Mouse (Mus musculus): ENCODE measurements at regions not wholly inside any gene's neighbourhood (a gene's known extent, or its start where the extent isn't known, plus 50 kb on each side); places are given as distances from the start of the nearest gene placed in this dataset.

DNA sequence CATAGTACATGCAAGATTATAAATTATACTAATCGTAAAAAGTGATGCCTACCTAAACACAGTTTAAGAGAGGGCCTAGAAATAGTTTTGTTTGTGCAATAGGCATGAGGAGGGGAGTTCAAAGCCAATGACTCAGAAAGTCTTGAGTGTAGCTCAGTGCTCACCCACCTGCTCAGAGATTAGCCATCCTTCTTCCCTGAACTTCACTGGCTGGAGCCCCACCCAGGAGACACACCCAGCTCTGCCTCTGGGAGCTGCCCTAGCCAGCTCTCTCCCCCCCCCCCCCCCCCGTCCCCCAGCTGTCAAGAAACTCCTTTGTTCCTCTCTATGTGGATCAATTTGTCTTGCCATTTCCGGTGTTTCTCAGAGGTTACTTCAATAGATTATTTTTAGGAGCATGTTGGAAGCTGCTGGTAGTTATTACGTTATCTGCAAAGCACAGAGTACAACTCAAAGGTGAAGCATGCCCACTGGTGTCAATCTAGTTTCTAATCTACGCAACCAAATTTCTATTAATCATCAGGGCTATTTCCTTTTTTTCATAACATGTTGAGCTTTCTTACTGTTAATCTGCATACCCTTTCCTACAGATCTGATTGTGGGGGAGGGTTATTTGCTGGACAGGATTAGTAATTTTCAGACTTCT lies 68.3 kb upstream of the Nrip1 start:
- 32% methylated on average over 5 of the region's 5 CpGs for WGBS
- Histone ChIP-seq H3K36me3 (replicated peaks; ENCODE audit: control insufficient read depth, insufficient read depth, low read length) (no peaks in the 10 kb centered on the region), H3K27ac (ENCODE audit: low read depth) (no peak overlapping the region), H3K9me3 (replicated peaks; ENCODE audit: control insufficient read depth, low read length) (no peaks in the 10 kb centered on the region), H3K4me1 (ENCODE audit: control insufficient read depth, insufficient read depth) (no peaks in the 10 kb centered on the region), H3K27me3 (ENCODE audit: control insufficient read depth, insufficient read depth, low read length) (no peaks in the 10 kb centered on the region), H3K9ac (replicated peaks; ENCODE audit: low read depth, low read length) (no peak overlapping the region), H3K4me3 (ENCODE audit: low read depth, low read length) (no peak overlapping the region), H3K4me2 (ENCODE audit: low read depth, low read length) (no peak overlapping the region)
- TF ChIP-seq EP300 (IDR thresholded peaks at IDR 0.05; ENCODE audit: low read depth) (no peak), CTCF (IDR thresholded peaks at IDR 0.05; ENCODE audit: low read depth) (no peak)
- ATAC-seq (ENCODE audit: insufficient read depth, low read depth), result no peak
- DNase-seq (ENCODE audit: low spot score), result no peak

GRCm38 (mm10) chr16:76438093-76438883 lies 64.7 kb upstream of the Nrip1 start:
- Histone ChIP-seq H3K4me1 (ENCODE audit: control insufficient read depth, insufficient read depth) (no peaks in the 10 kb centered on the region), H3K27ac (ENCODE audit: low read depth) (no peak overlapping the region), H3K36me3 (replicated peaks; ENCODE audit: control insufficient read depth, insufficient read depth, low read length) (no peaks in the 10 kb centered on the region), H3K4me3 (ENCODE audit: low read depth, low read length) (no peak overlapping the region), H3K9me3 (replicated peaks; ENCODE audit: control insufficient read depth, low read length) (no peaks in the 10 kb centered on the region), H3K27me3 (ENCODE audit: control insufficient read depth, insufficient read depth, low read length) (no peaks in the 10 kb centered on the region), H3K4me2 (ENCODE audit: low read depth, low read length) (no peak overlapping the region), H3K9ac (replicated peaks; ENCODE audit: low read depth, low read length) (no peak overlapping the region)
- TF ChIP-seq CTCF (IDR thresholded peaks at IDR 0.05; ENCODE audit: low read depth) (no peak), EP300 (IDR thresholded peaks at IDR 0.05; ENCODE audit: low read depth) (no peak)
- 58% methylated on average over 3 of the region's 3 CpGs for WGBS
- DNase-seq (ENCODE audit: low spot score) (no peak), ATAC-seq (ENCODE audit: insufficient read depth, low read depth) (no peak)

DNA sequence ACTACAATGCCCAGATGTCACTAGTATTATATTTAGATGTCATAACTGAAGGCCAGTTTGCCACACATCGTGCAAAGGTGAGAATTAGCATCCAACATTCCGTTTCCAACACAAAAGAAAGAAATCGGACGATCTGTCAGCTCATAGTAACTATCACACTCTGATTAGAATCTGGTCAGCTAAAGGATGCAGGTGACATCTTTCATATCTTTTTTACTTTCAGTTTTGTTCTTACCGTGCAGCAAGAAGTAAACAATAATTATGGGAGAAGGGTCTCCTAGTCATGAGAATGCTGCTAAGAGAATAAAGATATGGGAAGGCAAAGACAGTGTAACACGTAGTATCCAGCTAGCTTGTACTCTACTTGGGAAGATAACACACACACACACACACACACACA lies 62.7 kb upstream of the Nrip1 start:
- Histone ChIP-seq H3K4me1 (ENCODE audit: control insufficient read depth, insufficient read depth) (0 out of 2 replicates have a peak, but pooled peaks cover 5% of the 10 kb centered on the region), H3K27me3 (ENCODE audit: control insufficient read depth, insufficient read depth, low read length) (no peaks in the 10 kb centered on the region), H3K4me3 (ENCODE audit: low read depth, low read length) (no peak overlapping the region), H3K4me2 (ENCODE audit: low read depth, low read length) (no peak overlapping the region), H3K9ac (replicated peaks; ENCODE audit: low read depth, low read length) (no peak overlapping the region), H3K27ac (ENCODE audit: low read depth) (no peak overlapping the region), H3K36me3 (replicated peaks; ENCODE audit: control insufficient read depth, insufficient read depth, low read length) (no peaks in the 10 kb centered on the region), H3K9me3 (replicated peaks; ENCODE audit: control insufficient read depth, low read length) (no peaks in the 10 kb centered on the region)
- no peak for DNase-seq (ENCODE audit: low spot score)
- 83% methylated on average over 6 of the region's 6 CpGs for WGBS
- TF ChIP-seq EP300 (IDR thresholded peaks at IDR 0.05; ENCODE audit: low read depth) (no peak), CTCF (IDR thresholded peaks at IDR 0.05; ENCODE audit: low read depth) (no peak)
- no peak for ATAC-seq (ENCODE audit: insufficient read depth, low read depth)

DNA sequence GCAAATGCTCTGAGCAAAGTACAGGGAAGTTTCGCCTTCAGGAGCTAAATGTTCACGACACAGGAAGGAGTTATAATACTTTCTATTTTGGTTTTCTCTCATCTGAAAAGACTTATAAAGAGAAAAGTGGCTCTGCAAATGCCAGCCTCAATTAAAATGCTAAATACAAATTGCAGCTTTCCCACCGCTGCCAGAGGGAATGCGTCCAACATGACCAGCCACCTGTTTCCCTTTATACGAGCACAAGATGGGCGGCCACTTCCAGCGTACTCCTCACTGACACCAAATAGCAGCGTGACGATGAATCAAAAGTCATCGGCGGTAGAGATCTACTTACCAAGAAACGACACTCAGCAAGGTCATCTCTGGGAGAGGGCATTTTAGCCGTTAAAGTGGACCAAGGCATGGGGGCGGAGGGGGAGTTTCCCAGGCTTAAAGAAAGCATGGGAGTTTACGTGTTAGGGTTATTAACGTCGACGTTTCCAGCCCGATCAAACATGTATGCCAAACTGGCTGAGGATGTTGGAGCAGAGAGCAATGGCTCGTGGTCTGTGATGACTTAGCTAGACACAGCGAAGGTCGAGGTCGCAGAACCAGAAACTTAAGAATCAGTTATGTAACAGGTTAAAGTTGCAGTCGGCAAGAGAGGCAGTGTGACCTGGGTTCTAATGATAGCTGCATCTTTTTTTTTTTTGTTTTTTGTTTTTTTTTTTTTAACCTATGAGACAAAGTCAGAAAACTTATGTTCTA lies 59.6 kb upstream of the Nrip1 start:
- ATAC-seq (ENCODE audit: insufficient read depth, low read depth), result no peak
- Histone ChIP-seq H3K9ac (replicated peaks; ENCODE audit: low read depth, low read length) (no peak overlapping the region), H3K27ac (ENCODE audit: low read depth) (no peak overlapping the region), H3K4me1 (ENCODE audit: control insufficient read depth, insufficient read depth) (0 out of 2 replicates have a peak, but pooled peaks cover 5% of the 10 kb centered on the region), H3K27me3 (ENCODE audit: control insufficient read depth, insufficient read depth, low read length) (no peaks in the 10 kb centered on the region), H3K9me3 (replicated peaks; ENCODE audit: control insufficient read depth, low read length) (no peaks in the 10 kb centered on the region), H3K4me3 (ENCODE audit: low read depth, low read length) (no peak overlapping the region), H3K36me3 (replicated peaks; ENCODE audit: control insufficient read depth, insufficient read depth, low read length) (no peaks in the 10 kb centered on the region), H3K4me2 (ENCODE audit: low read depth, low read length) (no peak overlapping the region)
- WGBS, result 86% methylated on average over 24 of the region's 24 CpGs
- no peak for DNase-seq (ENCODE audit: low spot score)
- TF ChIP-seq EP300 (IDR thresholded peaks at IDR 0.05; ENCODE audit: low read depth), result no peak
- TF ChIP-seq CTCF (IDR thresholded peaks at IDR 0.05; ENCODE audit: low read depth), result no peak

DNA sequence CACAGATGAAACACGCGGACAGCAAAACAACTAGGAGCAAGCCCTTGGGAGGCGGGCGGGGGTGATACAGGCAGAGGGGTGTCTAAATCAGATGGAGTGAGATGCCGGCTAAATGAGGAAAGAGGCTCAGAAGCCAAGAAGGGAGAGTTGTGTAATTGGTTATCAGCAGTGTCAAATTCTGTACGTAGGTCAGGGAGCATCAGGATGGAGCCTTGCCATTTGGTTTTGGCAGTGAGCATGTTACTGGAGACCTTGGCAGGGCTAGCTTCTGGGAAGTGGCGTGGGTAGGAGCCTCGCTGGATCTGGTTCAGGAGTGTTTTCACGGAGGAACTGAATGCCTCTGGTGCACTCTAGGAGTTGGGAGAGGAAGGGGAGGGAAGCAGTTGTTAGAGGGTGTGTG lies 58.7 kb upstream of the Nrip1 start:
- no peak for ATAC-seq (ENCODE audit: insufficient read depth, low read depth)
- no peak overlapping the region for H3K27ac ChIP-seq (ENCODE audit: low read depth)
- 54% methylated on average over 9 of the region's 9 CpGs for WGBS
- TF ChIP-seq EP300 (IDR thresholded peaks at IDR 0.05; ENCODE audit: low read depth), result no peak
- no peak for TF ChIP-seq CTCF (IDR thresholded peaks at IDR 0.05; ENCODE audit: low read depth)
- peak; percentile 15 for DNase-seq (ENCODE audit: low spot score)
- H3K4me3 ChIP-seq (ENCODE audit: low read depth, low read length), result no peak overlapping the region
- no peak overlapping the region for H3K4me2 ChIP-seq (ENCODE audit: low read depth, low read length)
- H3K4me1 ChIP-seq (ENCODE audit: control insufficient read depth, insufficient read depth), result 0 out of 2 replicates have a peak, but pooled peaks cover 5% of the 10 kb centered on the region
- no peaks in the 10 kb centered on the region for H3K27me3 ChIP-seq (ENCODE audit: control insufficient read depth, insufficient read depth, low read length)
- no peaks in the 10 kb centered on the region for H3K9me3 ChIP-seq (replicated peaks; ENCODE audit: control insufficient read depth, low read length)
- no peak overlapping the region for H3K9ac ChIP-seq (replicated peaks; ENCODE audit: low read depth, low read length)
- no peaks in the 10 kb centered on the region for H3K36me3 ChIP-seq (replicated peaks; ENCODE audit: control insufficient read depth, insufficient read depth, low read length)

All from heart, postnatal 0 days (tissue).